Mouse (Mus musculus) kidney, postnatal 0 days (tissue): ENCODE data around the gene Hils1. TPM values are rescaled to one million over a fixed set of nuclear protein-coding genes. Genes with fewer than 3 reads are reported as not detected.
A peak's percentile ranks its signal among the peaks of the same experiment; 100 is the strongest.

Experiments used
- ATAC-seq: fragments of 200-750 bp; cut with Nextera tagmentation; replicated peaks from 2 replicates; pipeline ENCODE4 v1.8.0; 2017; ENCODE audit warnings: low read depth, moderate number of reproducible peaks, moderate TSS enrichment, moderate library complexity; ENCODE audit not compliant: low FRiP score
- DNase-seq: peaks from one replicate; pipeline ENCODE4 v3.0.0-alpha.2; 2016; ENCODE audit warnings: low spot score
- H3K27ac ChIP-seq: fragments of 300-500 bp; sonication (generic); 2 replicates; pipeline ENCODE4 v1.5.1; 2014; ENCODE audit warnings: mild to moderate bottlenecking
- H3K27me3 ChIP-seq: fragments of 300-500 bp; sonication (generic); 2 replicates; pipeline ENCODE4 v1.6.1; 2014; ENCODE audit warnings: low read length, mixed read lengths; ENCODE audit not compliant: insufficient read depth
- H3K36me3 ChIP-seq: fragments of 300-500 bp; sonication (generic); 2 replicates; pipeline ENCODE4 v1.6.1; 2014; ENCODE audit warnings: low read length, mixed read lengths; ENCODE audit not compliant: insufficient read depth
- H3K4me1 ChIP-seq: fragments of 300-500 bp; sonication (generic); replicated peaks from 2 replicates; pipeline ENCODE4 v1.6.1; 2014; ENCODE audit warnings: antibody characterized with exemption, low read length, mixed read lengths; ENCODE audit not compliant: insufficient read depth
- H3K4me2 ChIP-seq: fragments of 300-500 bp; sonication (generic); 2 replicates; pipeline ENCODE4 v1.6.1; 2014; ENCODE audit warnings: mild to moderate bottlenecking, low read length, moderate library complexity, mixed read lengths
- H3K4me3 ChIP-seq: fragments of 300-500 bp; sonication (generic); replicated peaks from 2 replicates; pipeline ENCODE4 v1.5.1; 2014; ENCODE audit warnings: low read depth, low read length
- H3K9ac ChIP-seq: fragments of 300-500 bp; sonication (generic); 2 replicates; pipeline ENCODE4 v1.6.1; 2014; ENCODE audit warnings: low read depth, low read length
- H3K9me3 ChIP-seq: fragments of 300-500 bp; sonication (generic); replicated peaks from 2 replicates; pipeline ENCODE4 v1.6.1; 2016; ENCODE audit warnings: low read length, inconsistent platforms, mixed read lengths
- CTCF ChIP-seq: IDR thresholded peaks from 2 replicates; pipeline ENCODE4 v1.5.1; 2016; ENCODE audit warnings: antibody characterized with exemption, low read depth, mild to moderate bottlenecking, moderate library complexity
- WGBS: fragments of 180-500 bp; shearing (Covaris S2); extraction: QIAGEN DNeasy Blood & Tissue Kit; methylation state at CpG from one replicate; pipeline ENCODE4 v1.1.7; 2014; 5-methylcytosine and 5-hydroxymethylcytosine counted together
- polyA plus RNA-seq: library from polyadenylated mRNA; unstranded; fragments of >200 nt; fragmentation: Nextera tagmentation; extraction: Ambion mirVana; gene quantifications from 2 replicates; pipeline ENCODE4 v1.2.1, GENCODE M21; 2015

Hils1 gene
- not detected in 2 replicates for polyA plus RNA-seq

DNA sequence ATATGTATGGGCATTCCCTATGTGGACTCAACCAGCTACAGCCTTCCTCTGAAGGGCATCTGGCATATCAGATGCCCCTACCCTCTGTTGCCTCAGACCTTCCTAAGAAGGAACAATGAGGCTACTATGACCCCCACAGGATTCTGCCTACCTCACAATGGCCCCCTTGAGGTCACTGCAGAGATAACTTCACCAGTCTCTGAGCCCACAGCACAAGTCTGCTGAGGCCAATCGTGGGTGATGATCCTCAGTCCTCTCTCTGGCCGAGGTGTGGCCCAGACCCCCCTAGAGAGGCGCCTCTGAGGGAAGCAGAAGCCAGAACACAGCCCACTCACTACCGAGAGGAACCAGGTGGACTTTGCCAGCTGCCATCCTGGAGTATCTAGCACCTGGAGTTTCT, at the start of gene Hils1:
TSS of gene Hils1 (plus strand) at position 175 of the 400 bp plus-strand sequence.
- no peak within 1 kb of the TSS for H3K4me2 ChIP-seq
- DNase-seq (no peak), ATAC-seq (no peak)
- H3K27me3 ChIP-seq = no peaks in the 10 kb centered on the region
- no peak within 1 kb of the TSS for H3K4me3 ChIP-seq
- no peaks in the 10 kb centered on the region for H3K9me3 ChIP-seq
- peak; percentile 16; the same call in 1 of the 2 replicates for TF ChIP-seq CTCF
- 45% methylated on average over 4 of the region's 4 CpGs for WGBS
- H3K36me3 ChIP-seq = no peaks in the 10 kb centered on the region
- H3K27ac ChIP-seq = no peak within 1 kb of the TSS
- no peak within 1 kb of the TSS for H3K9ac ChIP-seq
- no peaks in the 10 kb centered on the region; the same call in 1 of the 2 replicates for H3K4me1 ChIP-seq

DNA sequence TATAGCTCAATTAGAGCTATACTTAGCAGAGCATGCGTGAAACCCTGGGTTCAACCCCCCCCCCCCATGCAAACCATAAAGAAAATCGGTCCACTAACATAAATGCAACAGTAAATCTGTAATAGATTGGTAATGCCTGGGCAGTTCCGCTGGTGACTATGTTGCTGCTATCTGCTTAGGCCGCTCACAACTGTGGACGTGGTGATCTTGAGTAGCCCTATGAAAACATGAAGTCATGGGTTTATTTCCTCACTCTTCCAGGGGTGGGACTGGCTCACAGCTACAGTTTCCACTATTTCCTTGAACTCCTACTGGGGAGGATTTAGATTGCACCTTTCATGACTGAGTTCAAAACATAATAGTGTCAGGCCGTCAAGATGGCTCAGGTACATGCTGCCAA, 49.7 kb upstream of the Hils1 start:
- DNase-seq = no peak

DNA sequence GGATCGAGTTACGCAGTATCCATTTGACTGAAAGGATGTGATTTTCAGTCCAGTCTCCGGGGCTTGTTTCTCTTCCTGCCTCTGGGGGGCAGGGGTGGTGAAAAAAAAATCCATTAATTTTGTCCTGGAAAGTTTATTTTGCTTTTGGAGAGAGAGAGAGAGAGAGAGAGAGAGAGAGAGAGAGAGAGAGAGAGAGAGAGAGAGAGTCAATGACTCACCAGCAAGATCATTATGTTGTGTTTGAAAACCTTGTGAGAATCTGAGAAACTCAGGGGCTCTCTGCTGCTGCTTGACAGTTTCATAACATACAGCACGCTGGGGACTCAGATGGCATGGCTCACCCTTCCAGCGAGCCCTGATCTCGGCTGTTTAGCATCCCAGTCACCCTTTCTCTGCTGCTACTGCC, 46.4 kb upstream of the Hils1 start:
- H3K4me2 ChIP-seq = no peak overlapping the region
- ATAC-seq = no peak
- no peak for TF ChIP-seq CTCF

More for the DNA sequence above, 49.7 kb upstream of the Hils1 start:
- H3K4me1 ChIP-seq = no peaks in the 10 kb centered on the region
- no peaks in the 10 kb centered on the region for H3K9me3 ChIP-seq
- WGBS = 64% methylated on average over 6 of the region's 6 CpGs
- ATAC-seq = no peak; the same call in 1 of the 2 replicates
- H3K4me2 ChIP-seq = no peak overlapping the region
- H3K27ac ChIP-seq = no peak overlapping the region
- no peak overlapping the region for H3K4me3 ChIP-seq
- no peaks in the 10 kb centered on the region for H3K27me3 ChIP-seq
- TF ChIP-seq CTCF = no peak
- H3K9ac ChIP-seq = no peak overlapping the region
- no peaks in the 10 kb centered on the region for H3K36me3 ChIP-seq

DNA sequence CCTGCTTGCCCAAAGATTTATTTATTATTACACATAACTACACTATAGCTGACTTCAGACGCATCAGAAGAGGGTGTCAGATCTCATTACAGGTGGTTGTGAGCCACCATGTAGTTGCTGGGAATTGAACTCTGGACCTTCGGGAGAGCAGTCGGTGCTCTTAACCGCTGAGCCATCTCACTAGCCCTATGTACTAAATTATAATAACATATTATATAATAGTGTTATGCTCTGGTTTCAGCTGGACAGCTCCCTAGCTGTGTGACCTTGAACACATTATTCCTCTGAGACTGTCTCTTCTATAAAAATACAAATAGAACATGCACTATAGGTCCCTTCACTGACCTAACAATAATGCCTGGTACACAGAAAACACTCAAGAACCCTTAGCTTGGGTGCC, 42.4 kb upstream of the Hils1 start:
- peaks cover 21% of the 10 kb centered on the region for H3K4me1 ChIP-seq
- H3K4me2 ChIP-seq = no peak overlapping the region
- TF ChIP-seq CTCF = no peak
- no peaks in the 10 kb centered on the region for H3K27me3 ChIP-seq
- no peaks in the 10 kb centered on the region for H3K36me3 ChIP-seq
- no peak overlapping the region for H3K9ac ChIP-seq
- no peak overlapping the region for H3K27ac ChIP-seq
- DNase-seq = no peak
- WGBS = 84% methylated on average over 4 of the region's 4 CpGs
- H3K4me3 ChIP-seq = no peak overlapping the region
- ATAC-seq = no peak
- H3K9me3 ChIP-seq = no peaks in the 10 kb centered on the region

More for the DNA sequence above, 46.4 kb upstream of the Hils1 start:
- peak; percentile 58 for DNase-seq
- no peaks in the 10 kb centered on the region for H3K4me1 ChIP-seq
- no peak overlapping the region for H3K9ac ChIP-seq
- WGBS = 14% methylated on average over 6 of the region's 6 CpGs
- no peaks in the 10 kb centered on the region for H3K27me3 ChIP-seq
- H3K36me3 ChIP-seq = no peaks in the 10 kb centered on the region
- no peak overlapping the region for H3K4me3 ChIP-seq
- H3K27ac ChIP-seq = 0 out of 2 replicates have a peak overlapping the region, but pooled peaks have one; percentile 28
- H3K9me3 ChIP-seq = no peaks in the 10 kb centered on the region

DNA sequence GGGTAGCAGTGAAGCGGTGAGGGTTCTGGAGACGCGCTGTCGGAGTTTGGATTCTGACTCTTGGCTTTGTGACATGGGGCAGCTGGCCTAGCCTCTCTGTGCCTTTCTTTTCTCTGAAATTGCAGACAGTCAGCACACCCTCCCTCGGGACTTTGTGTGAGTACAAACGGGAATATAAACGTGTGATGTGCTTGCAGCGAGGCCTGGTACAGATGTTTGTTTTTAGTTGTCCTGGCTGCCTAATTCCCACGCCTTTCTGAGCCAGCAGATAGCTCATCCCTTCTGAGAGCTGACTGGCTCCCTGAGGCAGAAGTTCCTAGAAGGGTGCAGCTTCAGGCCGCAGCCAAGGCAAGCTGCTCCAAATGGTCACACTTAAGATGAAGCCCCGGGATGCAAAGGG, 41.0 kb upstream of the Hils1 start:
- DNase-seq (peak; percentile 26), ATAC-seq (no peak)
- H3K27ac ChIP-seq = no peak overlapping the region
- 37% methylated on average over 11 of the region's 11 CpGs for WGBS
- no peak for TF ChIP-seq CTCF
- no peak overlapping the region for H3K4me2 ChIP-seq
- no peaks in the 10 kb centered on the region for H3K36me3 ChIP-seq
- H3K4me1 ChIP-seq = peaks cover 25% of the 10 kb centered on the region
- H3K9me3 ChIP-seq = no peaks in the 10 kb centered on the region
- no peaks in the 10 kb centered on the region for H3K27me3 ChIP-seq
- H3K4me3 ChIP-seq = no peak overlapping the region
- no peak overlapping the region for H3K9ac ChIP-seq

DNA sequence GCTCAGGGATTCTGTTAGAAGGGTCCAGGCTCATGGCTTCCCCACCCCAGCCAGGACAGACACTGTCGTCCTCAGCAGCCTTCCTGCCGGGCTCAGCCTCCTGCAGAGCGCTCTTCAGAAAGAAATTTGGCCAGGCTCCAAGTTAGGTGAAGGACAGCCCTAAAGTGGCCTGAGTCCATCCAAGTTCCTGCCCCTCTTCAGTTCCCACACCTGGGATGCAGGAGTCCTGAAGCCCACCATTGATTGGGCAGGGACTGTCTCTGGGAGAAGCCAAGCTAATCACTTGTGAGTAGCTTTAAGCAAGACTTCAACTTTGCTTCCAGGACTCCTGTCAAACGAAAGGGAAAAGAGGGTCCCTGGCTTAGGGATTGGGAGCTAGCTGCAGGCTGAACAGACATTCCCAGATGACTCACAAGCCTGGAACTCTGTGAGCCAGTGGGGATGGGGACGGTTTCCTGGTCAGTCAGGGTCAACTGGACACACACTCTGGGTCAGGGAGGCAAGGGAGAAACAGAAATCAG, 39.6 kb upstream of the Hils1 start:
- 20% methylated on average over 5 of the region's 5 CpGs for WGBS
- Histone ChIP-seq H3K9me3 (no peaks in the 10 kb centered on the region), H3K4me3 (no peak overlapping the region), H3K36me3 (no peaks in the 10 kb centered on the region), H3K27me3 (no peaks in the 10 kb centered on the region), H3K9ac (0 out of 2 replicates have a peak overlapping the region, but pooled peaks have one; percentile 14), H3K27ac (peak overlapping the region; percentile 80), H3K4me2 (no peak overlapping the region), H3K4me1 (peaks cover 25% of the 10 kb centered on the region)
- ATAC-seq = no peak
- DNase-seq = peak; percentile 61
- no peak for TF ChIP-seq CTCF
